Mouse (Mus musculus) gastrocnemius, postnatal 10 days (tissue): ENCODE data around the gene Neu2. TPM values are rescaled to one million over a fixed set of nuclear protein-coding genes. Genes with fewer than 3 reads are reported as not detected.

Experiments used
- DNase-seq: peaks from one replicate; pipeline ENCODE4 v3.0.0; 2021; ENCODE audit warnings: mixed read lengths
- total RNA-seq, 2 experiments: library from RNA; stranded (reverse); gene quantifications; 2 replicates each; pipeline ENCODE4 v1.2.3; 2021

Neu2 gene
- total RNA-seq, 2 experiments from 2014 or later: 14.1 to 15.6 TPM

- no peak for DNase-seq
Observed at GRCm38 (mm10) chr1:87614576-87615295, 105.0 kb downstream of the Neu2 start.

GRCm38 (mm10) chr1:87620211-87620668 is 110.6 kb downstream of the Neu2 start, which contains the start of gene Inpp5d:
TSS of gene Inpp5d (plus strand) at chr1:87620312.
- DNase-seq: no peak

GRCm38 (mm10) chr1:87620693-87621092 is 111.0 kb downstream of the Neu2 start:
- no peak for DNase-seq

GRCm38 (mm10) chr1:87621146-87621857 is 111.6 kb downstream of the Neu2 start:
- DNase-seq: no peak

GRCm38 (mm10) chr1:87621858-87622279 is 112.2 kb downstream of the Neu2 start:
- no peak for DNase-seq

GRCm38 (mm10) chr1:87623977-87624666 is 114.4 kb downstream of the Neu2 start:
- DNase-seq: no peak

GRCm38 (mm10) chr1:87624826-87625225 is 115.1 kb downstream of the Neu2 start:
- DNase-seq: no peak

GRCm38 (mm10) chr1:87625254-87626025 is 115.8 kb downstream of the Neu2 start:
- no peak for DNase-seq

- DNase-seq: no peak
Observed at GRCm38 (mm10) chr1:87626344-87626743, 116.7 kb downstream of the Neu2 start.

- DNase-seq: no peak
Observed at GRCm38 (mm10) chr1:87628085-87628484, 118.4 kb downstream of the Neu2 start.

- no peak for DNase-seq
Observed at GRCm38 (mm10) chr1:87631584-87631983, 121.9 kb downstream of the Neu2 start.

GRCm38 (mm10) chr1:87632163-87632562 is 122.5 kb downstream of the Neu2 start:
- DNase-seq: no peak

GRCm38 (mm10) chr1:87636716-87637117 is 127.0 kb downstream of the Neu2 start:
- DNase-seq: no peak

GRCm38 (mm10) chr1:87637121-87637877 is 127.6 kb downstream of the Neu2 start:
- no peak for DNase-seq

- DNase-seq: no peak
Observed at GRCm38 (mm10) chr1:87637878-87638600, 128.3 kb downstream of the Neu2 start.

GRCm38 (mm10) chr1:87639724-87640123 is 130.0 kb downstream of the Neu2 start:
- no peak for DNase-seq

GRCm38 (mm10) chr1:87640165-87640661 is 130.5 kb downstream of the Neu2 start:
- no peak for DNase-seq

GRCm38 (mm10) chr1:87643016-87643415 is 133.3 kb downstream of the Neu2 start:
- no peak for DNase-seq

GRCm38 (mm10) chr1:87645041-87645440 is 135.4 kb downstream of the Neu2 start:
- DNase-seq: peak; percentile 57

GRCm38 (mm10) chr1:87645748-87646147 is 136.1 kb downstream of the Neu2 start:
- no peak for DNase-seq
